Mouse (Mus musculus) midbrain, embryonic 14.5 days (tissue): ENCODE measurements at regions not wholly inside any gene's neighbourhood (a gene's known extent, or its start where the extent isn't known, plus 50 kb on each side); places are given as distances from the start of the nearest gene placed in this dataset.

ENCODE experiments used
- ATAC-seq: fragments of 200-750 bp; cut with Nextera tagmentation; 2 replicates; pipeline ENCODE4 v1.8.0; 2017; ENCODE audit warnings: moderate number of reproducible peaks, moderate library complexity; ENCODE audit not compliant: low FRiP score, low TSS enrichment
- DNase-seq: peaks from one replicate; pipeline ENCODE4 v3.0.0-alpha.2; 2015
- H3K27ac ChIP-seq: fragments of 300-500 bp; sonication (generic); replicated peaks from 2 replicates; pipeline ENCODE4 v1.5.1; 2014; ENCODE audit warnings: mild to moderate bottlenecking, low read depth, low read length, moderate library complexity
- H3K27me3 ChIP-seq: fragments of 300-500 bp; sonication (generic); 2 replicates; pipeline ENCODE4 v1.6.1; 2014; ENCODE audit warnings: low read length, control low read depth, mixed read lengths; ENCODE audit not compliant: control insufficient read depth, insufficient read depth
- H3K36me3 ChIP-seq: fragments of 300-500 bp; sonication (generic); 2 replicates; pipeline ENCODE4 v1.6.1; 2014; ENCODE audit warnings: low read length, control low read depth; ENCODE audit not compliant: control insufficient read depth, insufficient read depth
- H3K4me1 ChIP-seq: fragments of 300-500 bp; sonication (generic); 2 replicates; pipeline ENCODE4 v1.6.1; 2014; ENCODE audit warnings: mild to moderate bottlenecking, antibody characterized with exemption, low read length, control low read depth; ENCODE audit not compliant: control insufficient read depth, insufficient read depth
- H3K4me2 ChIP-seq: fragments of 300-500 bp; sonication (generic); 2 replicates; pipeline ENCODE4 v1.6.1; 2014; ENCODE audit warnings: mild to moderate bottlenecking, low read length, moderate library complexity
- H3K4me3 ChIP-seq: fragments of 300-500 bp; sonication (generic); replicated peaks from 2 replicates; pipeline ENCODE4 v1.5.1; 2014; ENCODE audit warnings: low read depth, low read length
- H3K9ac ChIP-seq: fragments of 300-500 bp; sonication (generic); replicated peaks from 2 replicates; pipeline ENCODE4 v1.6.1; 2014; ENCODE audit warnings: mild to moderate bottlenecking, low read length, moderate library complexity
- H3K9me3 ChIP-seq: fragments of 300-500 bp; sonication (generic); 2 replicates; pipeline ENCODE4 v1.6.1; 2016; ENCODE audit warnings: low read length, control low read depth, mixed read lengths; ENCODE audit not compliant: control insufficient read depth
- WGBS: fragments of 180-500 bp; shearing (Covaris S2); extraction: QIAGEN DNeasy Blood & Tissue Kit; methylation state at CpG from one replicate; pipeline ENCODE4 v1.1.7; 2014; 5-methylcytosine and 5-hydroxymethylcytosine counted together

DNA sequence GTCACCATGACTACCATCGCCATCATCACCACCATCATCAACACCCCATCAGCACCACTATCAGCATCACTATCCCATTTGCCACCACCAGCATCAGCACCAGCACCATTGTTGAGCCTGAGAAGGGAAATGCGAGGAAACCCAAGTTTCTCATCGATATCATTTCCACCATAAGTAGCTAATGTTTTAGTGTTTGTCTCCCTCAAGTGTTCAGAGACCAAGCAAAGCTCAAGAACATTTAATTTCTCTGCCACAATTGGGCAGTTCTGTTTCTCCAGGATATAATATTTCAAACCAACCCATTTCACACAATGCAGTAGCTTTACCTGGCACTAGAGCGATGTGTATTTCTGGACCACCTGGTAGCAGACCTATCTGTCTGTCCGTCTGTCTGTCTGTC lies 59.7 kb upstream of the Tmem132d start:
- Histone ChIP-seq H3K27me3 (no peaks in the 10 kb centered on the region), H3K4me2 (no peak overlapping the region), H3K4me3 (no peak overlapping the region), H3K27ac (no peak overlapping the region), H3K9me3 (no peaks in the 10 kb centered on the region), H3K36me3 (no peaks in the 10 kb centered on the region), H3K9ac (no peak overlapping the region), H3K4me1 (no peaks in the 10 kb centered on the region)
- ATAC-seq, result no peak
- WGBS, result 88% methylated on average over 5 of the region's 5 CpGs
- no peak for DNase-seq

DNA sequence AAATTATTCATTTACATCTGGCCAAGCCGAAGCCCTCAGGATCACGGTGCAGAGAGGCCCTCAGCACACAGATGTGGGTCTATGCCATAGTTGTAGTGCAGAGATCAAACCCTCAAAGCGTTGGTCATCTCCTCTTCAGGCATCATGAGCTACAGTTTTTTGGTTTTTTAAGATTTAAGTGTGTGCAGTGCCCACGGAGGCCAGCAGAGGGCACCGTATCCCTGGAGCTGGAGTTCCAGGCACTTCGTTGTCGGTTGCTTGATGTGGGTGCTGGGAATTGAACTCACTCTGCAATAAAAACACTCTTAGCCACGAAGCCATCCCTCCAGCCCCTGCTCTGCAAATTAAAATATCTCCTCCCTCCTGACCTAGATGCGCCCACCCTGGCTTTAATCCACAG lies 58.3 kb upstream of the Tmem132d start:
- Histone ChIP-seq H3K9me3 (no peaks in the 10 kb centered on the region), H3K4me1 (no peaks in the 10 kb centered on the region), H3K27ac (no peak overlapping the region), H3K4me2 (no peak overlapping the region), H3K9ac (no peak overlapping the region), H3K27me3 (no peaks in the 10 kb centered on the region), H3K36me3 (no peaks in the 10 kb centered on the region), H3K4me3 (no peak overlapping the region)
- DNase-seq (no peak), ATAC-seq (no peak)
- WGBS, result 28% methylated on average over 9 of the region's 9 CpGs

DNA sequence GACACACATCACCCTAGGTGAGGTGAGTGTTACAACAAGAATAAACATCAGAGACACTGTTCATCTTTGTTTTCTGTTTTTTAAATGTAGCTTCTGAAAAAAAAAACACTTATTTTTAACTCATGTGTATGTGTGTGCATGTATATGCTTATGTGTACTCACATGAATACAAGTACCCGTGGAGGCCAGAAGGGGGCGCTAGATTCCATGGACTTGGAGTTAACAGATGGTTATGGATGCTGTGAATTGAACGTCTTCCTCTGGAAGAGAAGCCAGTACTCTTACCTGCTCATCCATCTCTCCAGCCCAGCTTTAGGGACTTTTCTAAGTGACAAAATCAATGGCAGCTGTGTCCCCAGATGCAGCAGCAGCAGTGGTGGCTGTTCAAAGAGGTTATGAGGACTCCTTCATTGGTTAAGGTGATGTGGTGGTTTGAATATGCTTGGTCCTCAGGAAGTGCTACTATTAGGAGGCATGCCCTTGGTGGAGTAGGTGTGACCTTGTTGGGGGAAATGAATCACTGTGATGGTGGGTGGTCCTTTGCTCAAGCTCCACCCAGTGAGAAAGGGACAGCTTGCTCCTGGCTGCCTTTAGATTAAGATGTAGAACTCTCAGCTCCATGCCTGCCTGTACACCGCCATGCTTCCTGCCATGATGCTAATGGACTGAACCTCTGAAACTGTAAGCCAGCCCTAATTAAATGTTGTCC lies 56.1 kb upstream of the Tmem132d start:
- no peaks in the 10 kb centered on the region for H3K4me1 ChIP-seq
- H3K4me2 ChIP-seq, result no peak overlapping the region
- H3K36me3 ChIP-seq, result no peaks in the 10 kb centered on the region
- 80% methylated on average over 4 of the region's 4 CpGs for WGBS
- DNase-seq, result no peak
- H3K9ac ChIP-seq, result no peak overlapping the region
- no peak overlapping the region for H3K27ac ChIP-seq
- ATAC-seq, result no peak
- no peaks in the 10 kb centered on the region for H3K9me3 ChIP-seq
- no peaks in the 10 kb centered on the region for H3K27me3 ChIP-seq
- H3K4me3 ChIP-seq, result no peak overlapping the region

DNA sequence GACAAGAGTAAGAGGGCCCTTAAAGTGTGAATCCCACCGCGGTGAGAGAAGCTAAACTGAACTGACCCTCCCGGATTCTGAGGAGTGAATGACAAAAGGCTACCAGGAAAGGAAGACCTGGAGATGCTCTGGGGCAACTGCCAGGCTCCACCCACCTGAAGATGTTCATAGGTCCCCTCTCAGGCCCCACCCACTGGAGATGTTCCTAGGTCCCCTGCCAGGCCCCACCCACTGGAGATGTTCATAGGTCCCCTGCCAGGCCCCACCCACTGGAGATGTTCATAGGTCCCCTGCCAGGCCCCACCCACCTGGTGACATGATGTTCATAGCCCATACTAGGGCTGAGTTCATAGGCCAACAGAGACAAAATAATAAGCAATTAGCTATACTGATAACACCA lies 54.5 kb upstream of the Tmem132d start:
- H3K27ac ChIP-seq, result no peak overlapping the region
- no peak overlapping the region for H3K4me3 ChIP-seq
- H3K9ac ChIP-seq, result no peak overlapping the region
- H3K9me3 ChIP-seq, result no peaks in the 10 kb centered on the region
- H3K4me2 ChIP-seq, result no peak overlapping the region
- ATAC-seq, result no peak
- no peak for DNase-seq
- WGBS, result 90% methylated on average over 3 of the region's 3 CpGs
- no peaks in the 10 kb centered on the region for H3K36me3 ChIP-seq
- peaks cover 11% of the 10 kb centered on the region; the same call in 1 of the 2 replicates for H3K4me1 ChIP-seq
- H3K27me3 ChIP-seq, result no peaks in the 10 kb centered on the region

DNA sequence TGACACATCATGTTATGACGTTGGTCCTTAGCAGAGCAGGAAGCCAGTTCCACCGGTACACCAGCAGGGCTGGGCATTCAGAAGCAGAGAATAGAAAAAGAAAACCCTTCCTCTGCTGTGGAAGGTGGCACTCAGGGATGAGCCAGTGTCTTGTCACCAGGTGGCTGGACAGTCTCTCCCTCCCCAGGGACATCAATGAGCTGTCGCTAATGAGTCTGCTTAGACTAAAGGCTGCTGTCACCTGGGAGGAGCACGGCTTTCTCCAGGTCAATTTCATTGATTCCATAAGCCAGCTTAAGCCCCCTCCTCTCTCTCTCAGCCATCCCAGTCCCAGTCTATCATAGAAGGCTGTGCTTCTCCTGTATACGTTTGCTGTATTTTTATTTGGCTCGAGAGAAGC lies 51.2 kb upstream of the Tmem132d start:
- H3K27ac ChIP-seq, result no peak overlapping the region
- H3K27me3 ChIP-seq, result no peaks in the 10 kb centered on the region
- peaks cover 11% of the 10 kb centered on the region; the same call in 1 of the 2 replicates for H3K4me1 ChIP-seq
- H3K4me3 ChIP-seq, result no peak overlapping the region
- 20% methylated on average over 6 of the region's 6 CpGs for WGBS
- H3K36me3 ChIP-seq, result no peaks in the 10 kb centered on the region
- DNase-seq (peak; percentile 45), ATAC-seq (no peak)
- H3K9ac ChIP-seq, result no peak overlapping the region
- H3K4me2 ChIP-seq, result no peak overlapping the region; the same call in 1 of the 2 replicates
- H3K9me3 ChIP-seq, result no peaks in the 10 kb centered on the region

DNA sequence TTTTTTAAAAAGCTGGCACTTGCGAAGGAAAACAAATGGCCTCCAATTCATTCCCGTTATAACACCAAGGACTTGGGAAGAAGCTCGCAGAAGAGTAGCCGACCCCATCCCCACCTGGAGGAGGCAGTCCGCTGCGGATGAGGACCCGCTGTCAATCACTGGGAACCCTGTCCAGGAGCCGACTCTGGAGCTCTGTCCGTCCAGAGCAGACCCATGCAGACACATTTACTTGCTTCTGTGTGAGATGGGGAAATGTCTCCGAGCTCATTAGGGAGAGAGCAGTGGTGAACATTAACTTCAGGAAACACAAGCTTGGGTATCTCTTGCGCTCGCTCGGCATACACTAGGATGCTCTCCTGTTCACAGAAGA lies 50.5 kb upstream of the Tmem132d start:
- WGBS, result 2% methylated on average over 13 of the region's 13 CpGs
- Histone ChIP-seq H3K4me2 (peak overlapping the region; percentile 55), H3K9me3 (no peaks in the 10 kb centered on the region), H3K9ac (peak overlapping the region; percentile 36; the same call in 1 of the 2 replicates), H3K4me1 (peaks cover 11% of the 10 kb centered on the region; the same call in 1 of the 2 replicates), H3K27ac (peak overlapping the region; percentile 61; the same call in 1 of the 2 replicates), H3K27me3 (no peaks in the 10 kb centered on the region), H3K4me3 (peak overlapping the region; percentile 25), H3K36me3 (no peaks in the 10 kb centered on the region)
- peak; percentile 51 for DNase-seq
- ATAC-seq, result no peak

DNA sequence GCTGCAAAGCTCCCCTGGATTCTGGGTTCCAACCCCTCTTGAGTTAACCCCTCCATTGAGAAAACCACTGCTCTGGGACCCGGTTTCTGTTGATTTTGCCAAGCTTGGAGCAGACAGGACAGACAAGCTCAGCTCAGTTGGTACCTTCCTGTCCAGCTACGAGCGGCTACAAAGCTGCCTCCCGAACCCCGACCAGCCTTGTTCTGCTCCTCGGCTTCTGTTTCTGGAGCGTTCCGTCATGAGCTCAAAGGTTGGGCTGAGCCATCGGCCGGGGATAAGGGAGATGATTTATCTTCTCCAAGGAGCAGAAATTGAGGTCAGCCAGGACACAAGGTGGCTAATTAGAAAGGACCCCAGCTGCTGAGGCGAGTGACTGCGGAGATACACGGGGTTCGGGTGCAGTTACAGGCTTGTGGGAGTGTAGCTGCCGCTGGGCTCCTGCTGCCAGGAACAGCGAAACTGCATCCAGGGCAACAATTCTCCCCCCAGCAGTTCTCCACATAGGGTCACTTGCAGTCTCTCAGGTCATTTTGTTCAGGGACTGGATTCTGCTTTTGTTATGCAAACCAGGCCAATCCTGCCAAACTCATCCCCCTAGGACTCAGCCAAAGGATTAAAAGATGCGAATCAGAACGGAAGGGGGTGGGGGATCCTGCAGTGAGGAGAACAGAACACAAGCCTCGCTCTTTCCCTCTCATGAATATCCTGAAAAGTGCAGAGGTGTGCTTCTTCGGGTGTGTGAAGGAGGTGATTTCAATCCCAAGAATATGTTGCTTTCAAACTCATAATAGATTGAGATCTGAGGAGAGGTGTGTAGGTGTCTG lies 50.0 kb upstream of the Tmem132d start:
- Histone ChIP-seq H3K27ac (peak overlapping the region; percentile 61), H3K4me3 (peak overlapping the region; percentile 25), H3K36me3 (no peaks in the 10 kb centered on the region), H3K9ac (peak overlapping the region; percentile 36; the same call in 1 of the 2 replicates), H3K27me3 (no peaks in the 10 kb centered on the region), H3K4me1 (peaks cover 11% of the 10 kb centered on the region; the same call in 1 of the 2 replicates), H3K9me3 (no peaks in the 10 kb centered on the region), H3K4me2 (peak overlapping the region; percentile 55)
- ATAC-seq (peak; percentile 69), DNase-seq (peak; percentile 82)
- under 1% methylated on average over 20 of the region's 20 CpGs for WGBS
